Mouse (Mus musculus): Measurements from ENCODE around the gene 2610528A11Rik. TPM values are rescaled to one million over a fixed set of nuclear protein-coding genes. Genes with fewer than 3 reads are reported as not detected.

The 2610528A11Rik gene
- polyA plus RNA-seq, 1 experiment from 2014 or later = 0.43 TPM

GRCm38 (mm10) chr14:37068516-37068915, 45.3 kb downstream of the 2610528A11Rik start:
- no peaks in the 10 kb centered on the region for H3K27me3 ChIP-seq (ENCODE audit: insufficient read depth, low read length)
- H3K36me3 ChIP-seq (replicated peaks; ENCODE audit: insufficient read depth, low read length) = no peaks in the 10 kb centered on the region
- H3K4me3 ChIP-seq (ENCODE audit: low read depth, low read length) = no peak overlapping the region
- H3K4me1 ChIP-seq (ENCODE audit: insufficient read depth) = no peaks in the 10 kb centered on the region
- no peak for ATAC-seq
- peak; percentile 42 for DNase-seq
- 21% methylated on average over 9 of the region's 9 CpGs for WGBS (ENCODE audit: insufficient replicate concordance)
- no peak overlapping the region for H3K4me2 ChIP-seq (ENCODE audit: low read depth, low read length)
- no peak overlapping the region for H3K9ac ChIP-seq (replicated peaks)
- H3K27ac ChIP-seq (ENCODE audit: low read depth) = no peak overlapping the region
- TF ChIP-seq CTCF (IDR thresholded peaks at IDR 0.05; ENCODE audit: low read depth) (no peak), EP300 (IDR thresholded peaks at IDR 0.05; ENCODE audit: low read depth) (no peak)
- no peaks in the 10 kb centered on the region for H3K9me3 ChIP-seq (ENCODE audit: low read length)

- Histone ChIP-seq H3K4me1 (ENCODE audit: insufficient read depth) (no peaks in the 10 kb centered on the region), H3K4me3 (ENCODE audit: low read depth, low read length) (no peak within 1 kb of the TSS), H3K9me3 (ENCODE audit: low read length) (no peaks in the 10 kb centered on the region), H3K4me2 (ENCODE audit: low read depth, low read length) (no peak within 1 kb of the TSS), H3K27me3 (ENCODE audit: insufficient read depth, low read length) (no peaks in the 10 kb centered on the region), H3K36me3 (replicated peaks; ENCODE audit: insufficient read depth, low read length) (no peaks in the 10 kb centered on the region), H3K27ac (ENCODE audit: low read depth) (no peak within 1 kb of the TSS), H3K9ac (replicated peaks) (no peak within 1 kb of the TSS)
- TF ChIP-seq CTCF (IDR thresholded peaks at IDR 0.05; ENCODE audit: low read depth) (no peak), EP300 (IDR thresholded peaks at IDR 0.05; ENCODE audit: low read depth) (no peak)
- 62% methylated on average over 5 of the region's 5 CpGs for WGBS (ENCODE audit: insufficient replicate concordance)
- ATAC-seq = no peak
- no peak for DNase-seq
Observed at GRCm38 (mm10) chr14:37067629-37068028, 46.2 kb downstream of the 2610528A11Rik start, which contains the start of gene Lrit2. Gene Lrit2 (plus strand): TSS chr14:37067929.

- H3K36me3 ChIP-seq (replicated peaks; ENCODE audit: insufficient read depth, low read length) = no peaks in the 10 kb centered on the region
- DNase-seq (no peak), ATAC-seq (no peak)
- no peak overlapping the region for H3K9ac ChIP-seq (replicated peaks)
- no peak overlapping the region for H3K4me2 ChIP-seq (ENCODE audit: low read depth, low read length)
- H3K27me3 ChIP-seq (ENCODE audit: insufficient read depth, low read length) = no peaks in the 10 kb centered on the region
- no peaks in the 10 kb centered on the region for H3K9me3 ChIP-seq (ENCODE audit: low read length)
- H3K4me3 ChIP-seq (ENCODE audit: low read depth, low read length) = no peak overlapping the region
- no peak for TF ChIP-seq CTCF (IDR thresholded peaks at IDR 0.05; ENCODE audit: low read depth)
- no peak for TF ChIP-seq EP300 (IDR thresholded peaks at IDR 0.05; ENCODE audit: low read depth)
- no peak overlapping the region for H3K27ac ChIP-seq (ENCODE audit: low read depth)
- H3K4me1 ChIP-seq (ENCODE audit: insufficient read depth) = no peaks in the 10 kb centered on the region
- WGBS (ENCODE audit: insufficient replicate concordance) = 53% methylated on average over 2 of the region's 2 CpGs
Observed at GRCm38 (mm10) chr14:37066636-37067035, 47.2 kb downstream of the 2610528A11Rik start.

GRCm38 (mm10) chr14:37064849-37065248, 49.0 kb downstream of the 2610528A11Rik start:
- Histone ChIP-seq H3K4me3 (ENCODE audit: low read depth, low read length) (no peak overlapping the region), H3K9me3 (ENCODE audit: low read length) (no peaks in the 10 kb centered on the region), H3K4me1 (ENCODE audit: insufficient read depth) (no peaks in the 10 kb centered on the region), H3K27me3 (ENCODE audit: insufficient read depth, low read length) (no peaks in the 10 kb centered on the region), H3K4me2 (ENCODE audit: low read depth, low read length) (no peak overlapping the region), H3K9ac (replicated peaks) (no peak overlapping the region), H3K27ac (ENCODE audit: low read depth) (no peak overlapping the region), H3K36me3 (replicated peaks; ENCODE audit: insufficient read depth, low read length) (no peaks in the 10 kb centered on the region)
- 54% methylated on average over 2 of the region's 2 CpGs for WGBS (ENCODE audit: insufficient replicate concordance)
- TF ChIP-seq EP300 (IDR thresholded peaks at IDR 0.05; ENCODE audit: low read depth) = no peak
- ATAC-seq = no peak
- no peak for DNase-seq

Other genes with a start within 250 kb of the 2610528A11Rik start
- 11.8 and 16.6 TPM in 2 replicates for gene Ccser2, start 145.2 kb downstream of the 2610528A11Rik start, polyA plus RNA-seq (2015; fragmentation: Nextera tagmentation; extraction: Ambion mirVana)
- not detected in 2 replicates for gene Rgr, start 65.1 kb downstream of the 2610528A11Rik start, polyA plus RNA-seq (2015; fragmentation: Nextera tagmentation; extraction: Ambion mirVana)
- gene Lrit1, start 59.2 kb downstream of the 2610528A11Rik start, polyA plus RNA-seq (2015; fragmentation: Nextera tagmentation; extraction: Ambion mirVana) = 0.04 TPM in 1 of 2 replicates, not detected in the other
- not detected in 2 replicates for gene Lrit2, start 46.1 kb downstream of the 2610528A11Rik start, polyA plus RNA-seq (2015; fragmentation: Nextera tagmentation; extraction: Ambion mirVana)
- gene Cdhr1, start 15.7 kb downstream of the 2610528A11Rik start, polyA plus RNA-seq (2015; fragmentation: Nextera tagmentation; extraction: Ambion mirVana) = not detected in 2 replicates
- gene Ghitm, start 21.2 kb upstream of the 2610528A11Rik start, polyA plus RNA-seq (2015; fragmentation: Nextera tagmentation; extraction: Ambion mirVana) = 185 and 210 TPM in 2 replicates